Mouse (Mus musculus): ENCODE measurements around the gene Iqsec3.

Iqsec3 gene

DNA sequence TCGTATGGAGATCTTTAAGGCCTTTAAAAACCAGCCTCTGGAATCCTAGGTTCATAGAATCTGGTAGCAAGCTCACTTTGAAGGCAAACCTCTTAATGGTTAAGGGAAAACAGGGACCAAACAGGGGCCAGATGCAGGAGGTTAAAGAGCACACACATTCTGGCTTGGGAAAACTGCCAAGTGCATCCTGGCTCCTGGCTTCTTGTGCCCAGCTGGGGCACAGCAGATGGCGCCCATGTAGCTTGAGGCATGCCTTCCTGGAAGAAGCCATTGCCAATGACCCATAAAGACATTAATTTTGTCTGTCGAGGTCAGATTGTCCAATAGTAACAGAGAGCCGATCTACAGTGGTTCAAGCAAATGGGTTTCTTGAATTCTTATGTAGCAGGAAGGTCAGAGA, 109.5 kb downstream of the Iqsec3 start:
- no peak for DNase-seq

DNA sequence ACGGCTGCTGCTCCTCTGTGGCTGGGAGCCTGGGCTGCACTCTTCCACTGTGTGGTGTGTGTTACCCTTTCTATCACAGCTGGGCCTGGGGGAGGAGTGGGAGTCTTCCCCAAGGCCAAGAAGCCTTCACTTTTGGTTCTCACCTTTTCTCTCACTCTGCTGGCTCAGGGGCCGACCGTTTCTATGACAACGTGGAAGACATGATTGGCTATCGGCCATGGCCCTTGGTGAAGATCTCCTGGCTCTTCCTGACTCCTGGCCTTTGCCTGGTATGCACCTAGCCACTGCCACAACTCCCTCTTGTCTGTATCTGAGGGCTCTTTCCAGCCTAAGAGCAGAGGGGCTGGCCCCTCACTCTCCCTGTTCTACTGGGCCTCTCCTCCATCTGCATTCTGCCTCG, 110.4 kb downstream of the Iqsec3 start:
- no peak for DNase-seq

DNA sequence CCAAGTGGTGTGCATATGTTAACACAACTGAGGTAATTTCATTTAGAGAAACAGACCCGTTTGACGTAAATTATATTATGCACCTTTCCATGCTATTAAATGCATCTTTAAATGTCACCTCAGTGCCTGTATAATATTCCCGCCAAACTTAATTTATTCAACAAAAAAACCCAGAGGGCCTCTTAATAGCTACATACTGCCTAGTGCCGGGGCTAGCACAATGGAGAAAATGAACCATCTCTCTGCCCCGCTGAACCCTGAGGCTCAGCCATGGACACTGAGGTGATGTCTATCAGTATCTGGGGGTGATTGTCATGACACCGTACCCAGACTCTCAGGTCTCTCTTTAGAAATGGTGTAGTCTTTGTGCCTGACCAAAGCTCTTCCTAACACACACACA, 116.2 kb downstream of the Iqsec3 start:
- no peak for DNase-seq

DNA sequence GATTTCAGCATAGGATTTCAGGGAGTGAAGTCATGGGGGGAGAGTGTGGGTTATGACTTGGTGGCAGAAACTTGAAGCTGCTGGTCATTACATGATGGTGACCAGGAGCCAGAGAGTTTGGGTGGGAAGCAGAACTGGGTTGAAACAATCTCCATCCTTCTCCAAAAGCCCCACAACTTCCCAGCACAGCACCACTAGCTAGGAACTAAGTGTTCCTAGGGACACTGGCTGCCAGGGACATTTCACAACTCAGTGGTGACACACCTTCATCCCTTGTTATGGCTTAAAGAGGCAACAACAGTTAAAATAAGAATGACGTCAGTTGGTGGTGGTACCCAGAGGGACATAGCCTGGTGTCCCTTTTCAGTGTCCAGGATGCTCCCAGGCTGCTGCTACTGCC, 117.4 kb downstream of the Iqsec3 start:
- DNase-seq = no peak

DNA sequence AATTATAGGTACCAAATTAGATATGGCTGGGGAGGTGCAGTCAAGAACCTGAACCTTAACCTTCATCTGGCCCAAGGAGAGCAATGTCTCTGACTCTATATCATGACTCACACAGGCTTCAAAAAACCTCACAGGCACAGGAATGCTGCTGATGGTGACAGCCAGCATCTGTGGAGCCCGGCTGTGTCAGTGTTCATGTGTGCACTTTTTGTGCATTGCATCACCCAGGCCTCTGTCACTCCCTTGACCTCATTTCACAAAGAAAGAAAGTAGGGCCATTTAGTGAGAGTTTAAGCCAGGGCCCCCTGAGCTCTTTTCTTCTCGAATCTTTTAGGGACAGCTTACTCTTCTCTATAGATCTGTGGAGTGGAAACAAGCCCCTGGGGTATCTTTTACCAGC, 121.2 kb downstream of the Iqsec3 start:
- DNase-seq = no peak

DNA sequence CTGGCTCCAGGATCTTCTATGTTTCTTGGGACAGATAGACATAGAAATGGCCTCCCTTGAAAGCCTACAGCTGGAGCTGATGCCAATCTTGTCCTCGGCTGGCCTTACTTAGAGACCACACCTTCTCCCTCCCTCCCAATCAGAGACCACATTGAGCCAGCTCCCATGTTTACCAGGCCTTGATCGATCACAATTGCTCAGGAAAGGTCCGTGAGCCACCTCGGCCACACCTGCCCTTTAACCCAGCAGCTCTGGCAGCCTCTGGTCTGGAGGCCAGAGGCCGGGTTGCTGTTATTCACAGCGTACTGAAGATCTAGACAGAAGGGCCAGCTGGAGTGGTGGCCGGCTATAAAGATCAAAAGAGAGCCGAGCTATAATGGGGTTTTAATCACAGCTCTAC, 127.0 kb downstream of the Iqsec3 start:
- no peak for DNase-seq

DNA sequence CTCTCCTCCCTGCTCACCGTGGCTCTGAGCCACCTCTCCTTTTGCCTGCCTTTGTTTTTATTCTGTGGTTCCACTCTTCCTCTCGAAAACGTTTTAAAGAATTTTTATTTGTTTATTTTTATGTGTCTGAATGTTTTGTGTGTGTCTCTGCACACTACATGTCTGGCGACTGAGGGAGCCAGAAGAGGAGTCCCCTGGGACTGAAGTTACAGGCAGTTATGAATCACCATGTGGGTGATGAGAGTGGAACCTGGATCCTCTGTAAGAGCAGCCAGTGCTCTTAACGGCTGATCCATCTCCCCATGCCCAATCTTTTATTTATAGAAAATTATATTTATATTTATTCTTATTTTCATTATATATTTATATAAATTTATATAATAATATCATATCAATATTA, 129.1 kb downstream of the Iqsec3 start:
- DNase-seq = no peak

DNA sequence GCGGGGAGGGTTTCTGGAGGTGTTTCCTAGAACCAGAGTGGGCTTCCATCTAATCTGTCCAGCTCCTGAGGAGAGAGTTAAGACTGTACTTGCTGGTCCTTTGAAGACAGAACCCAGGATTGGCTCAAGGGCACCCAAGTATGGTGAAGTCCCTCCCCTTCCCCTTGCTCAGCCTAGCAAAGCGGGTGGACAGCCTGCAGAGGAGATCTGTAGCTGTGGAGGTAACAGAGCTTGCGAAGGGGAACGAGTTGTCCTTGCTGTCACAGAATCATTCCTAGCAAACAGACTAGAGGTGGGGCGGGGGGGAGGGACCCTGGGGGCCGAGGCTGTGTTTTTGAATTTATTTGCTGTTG, 129.7 kb downstream of the Iqsec3 start:
- no peak for DNase-seq

DNA sequence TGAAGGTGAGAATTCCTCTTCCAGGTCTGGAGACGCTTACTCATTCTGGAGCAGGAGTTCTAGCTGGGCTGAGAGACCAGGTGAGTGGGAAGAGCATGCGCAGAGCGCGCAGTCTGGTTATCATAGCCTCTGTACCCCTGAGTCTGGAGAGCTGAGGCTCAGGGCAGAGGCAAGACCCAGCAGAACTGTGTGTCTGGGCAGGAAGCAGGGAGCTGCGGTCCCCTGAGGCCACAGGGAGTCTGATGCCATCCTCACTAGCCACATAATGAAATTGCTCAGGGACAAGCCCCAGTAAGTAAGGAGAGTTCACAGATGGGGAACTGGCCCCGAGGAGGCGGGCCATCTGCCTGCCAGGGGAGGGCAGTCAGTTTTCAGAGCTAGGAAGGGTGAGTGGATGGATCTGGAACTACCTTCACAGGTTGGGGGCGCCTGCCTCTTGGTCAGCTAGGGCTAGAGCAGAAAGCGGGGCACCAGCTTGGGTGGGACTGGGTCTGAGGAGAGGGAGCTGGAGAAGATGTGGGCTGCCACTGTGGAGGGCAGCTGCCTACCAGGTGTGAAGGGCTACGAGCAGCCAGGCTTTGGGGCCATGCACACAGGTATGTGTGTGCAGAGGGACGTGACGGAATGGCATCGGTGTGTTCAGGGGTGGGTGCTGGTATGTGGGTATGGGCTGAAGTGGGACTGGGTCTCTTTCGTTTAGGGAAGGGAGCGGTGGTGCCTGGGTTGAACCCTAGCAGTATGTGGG, 130.3 kb downstream of the Iqsec3 start, which contains the start of gene Slc6a12:
Slc6a12 (plus strand) TSS at position 51 of the 745 bp plus-strand sequence.
- DNase-seq = no peak

DNA sequence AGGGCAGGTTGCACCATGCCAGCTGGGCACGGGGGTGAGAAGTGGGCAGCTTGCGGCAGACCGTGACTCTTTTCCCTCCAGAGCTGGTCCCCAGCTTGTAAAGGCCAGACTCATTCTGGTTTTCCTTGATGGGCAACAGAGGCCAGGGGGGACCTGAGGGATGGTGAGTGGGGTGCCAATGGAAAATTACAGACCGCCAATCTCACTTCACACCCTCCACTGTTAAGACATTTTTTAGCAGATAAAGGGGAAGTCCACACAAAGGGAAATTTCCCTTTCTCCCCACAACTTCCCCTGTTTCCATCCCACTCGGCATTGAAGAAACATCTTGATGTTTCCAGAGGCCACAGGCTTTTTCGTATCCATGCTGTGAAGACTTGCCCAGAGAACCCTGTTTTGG, 131.8 kb downstream of the Iqsec3 start:
- no peak for DNase-seq

DNA sequence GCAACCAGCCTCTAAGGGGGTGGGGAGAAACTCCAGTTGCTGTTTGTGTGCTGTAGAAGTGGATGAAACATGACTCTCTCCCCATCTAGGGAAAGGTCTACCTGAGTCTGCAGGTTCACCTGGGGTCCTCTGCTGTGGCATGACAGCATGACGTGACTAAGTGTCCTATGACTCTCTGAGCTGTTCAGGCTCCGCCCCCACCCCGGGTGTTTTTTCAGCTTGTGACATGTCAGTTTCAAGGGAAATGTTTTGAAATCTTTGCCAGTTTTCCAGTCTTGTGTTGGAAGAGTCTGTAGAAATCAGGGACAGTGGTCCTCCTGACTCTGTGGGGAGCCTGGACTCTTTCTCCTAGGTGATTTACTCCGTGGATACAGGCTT, 135.0 kb downstream of the Iqsec3 start:
- DNase-seq = no peak

DNA sequence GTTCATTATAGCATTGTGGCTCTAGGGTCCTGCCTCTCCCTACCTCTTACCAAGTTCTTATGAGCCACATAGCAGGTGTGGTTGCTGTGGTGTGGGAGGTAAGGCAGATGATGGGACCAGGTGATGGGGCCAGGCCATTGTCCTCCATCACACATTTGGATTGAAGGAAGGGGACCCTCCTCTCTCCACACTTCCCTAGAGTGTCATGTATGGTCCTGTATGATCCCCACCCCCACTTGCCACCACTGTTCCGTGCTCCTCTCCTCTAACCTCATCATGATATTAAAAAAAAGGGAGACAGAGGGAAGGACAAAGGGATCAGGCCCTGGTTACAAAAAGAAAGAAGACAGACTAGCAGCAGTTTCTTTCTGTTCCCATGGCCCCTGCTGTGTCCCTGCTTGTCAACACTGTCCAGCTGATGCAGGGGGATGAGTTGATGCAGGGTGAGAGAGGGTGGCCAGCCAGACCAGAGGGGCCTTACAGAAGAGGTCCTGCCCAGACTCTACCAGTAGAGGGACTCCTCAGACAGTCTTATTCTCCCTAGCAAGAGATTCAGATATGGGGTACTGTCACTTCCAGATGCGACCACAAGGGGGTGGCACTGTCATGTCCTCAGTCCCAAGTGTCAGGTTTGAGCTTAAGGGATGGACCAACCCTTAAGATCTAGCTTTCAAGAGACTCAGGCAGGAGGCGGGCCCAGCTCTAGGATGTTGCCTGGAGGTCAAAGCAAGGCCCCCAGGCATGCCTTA, 135.5 kb downstream of the Iqsec3 start:
- DNase-seq = peak; percentile 83

DNA sequence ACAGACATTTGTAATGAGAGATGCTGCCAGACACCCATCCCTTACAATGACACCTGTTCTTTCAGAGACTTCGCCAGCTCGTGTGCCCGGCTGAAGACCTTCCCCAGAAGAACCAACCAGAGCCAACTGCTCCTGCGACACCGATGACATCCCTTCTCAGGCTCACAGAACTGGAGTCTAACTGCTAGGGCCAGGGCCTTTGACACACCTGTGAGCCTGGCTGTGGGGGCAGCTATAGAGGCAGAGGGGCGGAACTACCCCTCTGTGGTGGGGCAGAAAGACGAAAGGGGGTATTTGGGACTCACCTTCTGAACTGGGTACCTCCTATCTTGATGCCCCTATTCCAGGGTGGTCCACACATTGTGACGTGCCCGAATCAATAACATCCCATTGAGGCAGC, 136.2 kb downstream of the Iqsec3 start:
- DNase-seq = peak; percentile 36

DNA sequence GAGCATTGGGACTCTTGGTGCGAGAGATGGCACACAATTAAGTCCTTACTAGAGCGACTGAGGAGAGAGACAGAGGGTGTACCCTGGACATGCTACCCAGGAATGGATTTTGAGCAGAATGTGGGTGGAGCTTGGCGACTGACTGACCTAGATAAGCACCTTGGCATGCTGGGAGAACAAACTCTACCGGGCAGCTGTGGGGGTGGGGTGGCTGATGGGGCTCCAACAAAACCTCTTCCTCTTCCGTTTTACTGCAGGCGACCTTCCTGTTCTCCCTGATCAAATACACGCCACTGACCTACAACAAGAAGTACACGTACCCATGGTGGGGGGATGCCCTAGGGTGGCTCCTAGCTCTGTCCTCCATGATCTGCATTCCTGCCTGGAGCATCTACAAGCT, 136.9 kb downstream of the Iqsec3 start:
- DNase-seq = peak; percentile 83

DNA sequence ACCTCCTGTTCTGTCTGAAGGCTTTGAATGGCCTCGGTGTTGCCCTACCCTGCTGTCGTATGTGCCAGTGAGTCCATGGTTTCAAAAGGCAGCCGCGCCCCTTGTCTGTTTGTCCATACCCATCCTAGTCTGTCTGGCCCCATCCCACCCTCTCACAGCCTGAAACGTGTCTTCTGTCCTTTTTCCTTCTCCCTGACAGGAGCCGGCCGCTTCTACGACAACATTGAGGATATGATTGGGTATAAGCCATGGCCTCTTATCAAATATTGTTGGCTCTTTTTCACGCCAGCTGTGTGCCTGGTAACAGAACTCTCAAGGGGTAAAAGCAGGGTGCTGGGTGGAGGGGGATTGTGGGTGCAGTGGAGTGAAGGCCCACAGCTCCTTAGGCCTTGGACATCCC, 137.6 kb downstream of the Iqsec3 start:
- no peak for DNase-seq

DNA sequence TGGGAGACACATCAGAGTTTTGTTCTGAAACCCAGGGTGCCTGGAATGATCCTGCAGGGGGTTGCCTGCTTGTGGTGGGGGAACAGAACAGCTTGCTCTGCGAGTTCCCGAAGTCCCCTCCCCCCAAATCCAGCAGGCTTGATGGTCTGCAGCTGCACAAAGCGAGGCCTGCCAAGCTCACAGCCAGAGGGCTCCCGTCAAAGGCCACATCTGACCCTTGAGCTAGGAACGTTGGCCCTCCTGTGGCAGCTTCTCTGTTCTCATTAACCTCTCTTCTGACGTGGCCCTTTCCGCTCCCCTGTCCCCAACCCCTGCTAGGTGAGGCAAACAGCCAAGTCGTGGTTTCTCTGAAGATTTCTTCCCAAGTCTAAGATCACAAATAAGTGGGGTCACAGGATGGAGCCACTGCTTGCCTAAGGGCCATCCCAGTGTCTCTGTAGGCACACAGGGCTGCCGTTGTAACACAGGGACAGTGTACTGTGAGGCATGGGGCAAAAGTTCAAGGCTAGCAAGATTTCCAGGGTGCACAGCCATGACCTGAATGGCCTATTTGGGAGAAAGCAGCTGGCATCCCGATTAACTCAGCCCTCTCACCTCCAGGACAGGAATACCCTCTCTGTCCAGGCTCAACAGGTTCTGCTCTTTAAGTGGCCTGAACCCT, 143.5 kb downstream of the Iqsec3 start:
- peak; percentile 28 for DNase-seq

DNA sequence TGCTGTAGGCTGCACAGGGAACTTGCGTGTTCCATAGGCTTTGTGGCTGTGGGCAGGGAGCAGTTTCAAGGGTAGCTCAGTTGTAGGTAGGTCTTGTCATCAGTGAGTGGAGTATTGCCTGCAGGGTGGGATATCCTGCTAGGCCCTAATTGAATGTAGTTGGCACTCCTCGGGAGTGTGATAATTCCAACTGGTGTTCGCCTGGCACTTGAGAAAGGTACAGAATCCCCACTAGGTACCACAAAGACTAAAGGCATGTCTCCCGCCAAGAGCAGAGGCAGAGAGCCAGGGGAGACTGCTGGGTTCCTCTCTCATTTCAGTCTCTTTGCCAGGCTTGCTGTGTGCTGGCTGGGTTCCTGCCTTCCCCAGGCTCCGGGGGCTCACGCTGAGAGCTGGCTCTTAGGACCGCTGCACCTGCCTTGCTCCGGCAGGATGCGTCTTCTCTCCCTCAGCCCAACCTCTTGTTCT, 145.0 kb downstream of the Iqsec3 start:
- peak; percentile 44 for DNase-seq

DNA sequence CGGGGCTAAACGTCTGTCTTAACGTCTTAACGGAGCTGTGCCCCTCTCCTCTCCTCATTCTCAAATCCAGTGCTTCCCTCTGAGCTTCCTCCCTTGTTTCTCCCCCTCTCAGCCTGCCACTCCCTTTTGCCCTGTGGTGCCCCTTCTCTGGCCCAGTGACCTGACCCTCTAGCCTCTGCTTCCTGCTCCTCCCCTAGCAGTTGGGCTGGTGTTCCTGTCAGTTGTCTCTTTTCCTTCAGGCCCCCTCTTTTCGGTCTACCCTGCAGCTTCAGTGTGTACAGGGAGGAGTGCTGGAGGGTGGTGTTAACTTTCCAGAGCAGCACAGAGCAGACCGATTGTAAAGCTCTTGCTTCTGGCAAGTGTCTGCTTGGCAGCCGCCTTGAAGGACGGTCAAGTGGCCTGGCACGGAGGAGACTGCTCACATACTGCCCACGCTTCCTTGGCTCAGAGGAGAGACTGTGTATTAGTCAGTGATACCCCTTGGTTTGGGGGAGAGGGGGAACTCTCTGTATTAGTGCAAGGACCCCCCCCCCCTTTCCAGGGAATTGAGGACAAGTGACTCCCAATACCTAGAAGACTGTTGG, 146.9 kb downstream of the Iqsec3 start:
- DNase-seq = peak; percentile 17

DNA sequence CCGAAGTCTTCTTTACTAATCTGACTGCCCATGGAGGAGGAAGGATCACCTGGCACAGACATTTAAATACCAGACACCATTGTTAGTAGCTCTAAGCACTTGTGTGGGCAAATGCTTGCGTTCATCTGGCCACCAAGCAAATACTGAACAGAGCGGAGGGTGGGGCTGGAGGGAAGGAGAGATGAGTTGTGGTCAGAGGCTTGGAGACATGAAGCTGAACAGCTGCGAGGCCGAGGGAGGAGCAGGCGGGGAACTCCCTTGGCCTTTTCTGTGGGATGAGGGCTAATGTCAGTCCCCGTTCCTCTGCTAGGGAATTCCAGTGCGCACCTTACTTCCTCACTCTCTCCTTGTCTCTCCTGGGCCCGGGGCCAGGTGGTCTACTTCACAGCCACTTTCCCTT, 147.7 kb downstream of the Iqsec3 start:
- no peak for DNase-seq

DNA sequence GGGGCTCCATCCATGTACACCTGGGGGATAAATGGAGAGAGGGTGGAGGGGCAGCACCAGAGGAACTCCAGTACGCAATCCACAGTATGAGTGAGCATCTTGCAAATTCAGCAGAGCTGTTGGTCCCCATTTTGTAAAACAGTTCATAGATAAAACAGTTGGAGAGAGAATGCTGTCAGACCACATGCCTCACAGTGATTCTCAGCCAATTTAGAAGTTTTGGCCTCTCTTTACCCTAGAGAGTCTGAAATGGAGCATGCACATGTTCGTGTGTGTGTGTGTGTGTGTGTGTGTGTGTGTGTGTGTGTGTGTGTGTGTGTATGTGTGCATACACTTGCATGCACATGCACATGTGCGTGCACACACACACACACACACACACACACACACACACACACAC, 148.2 kb downstream of the Iqsec3 start:
- no peak for DNase-seq
